Mouse (Mus musculus) testis, adult 2 months (tissue): ENCODE data around the gene Fam228a.

ENCODE experiments used
- CTCF ChIP-seq: fragments of 200-500 bp; IDR thresholded peaks from 2 replicates; pipeline ENCODE4 v1.5.1; 2012; ENCODE audit warnings: low read depth, mild to moderate bottlenecking, inconsistent platforms, low read length, moderate library complexity; ENCODE audit not compliant: control insufficient read depth, insufficient read depth, insufficient replicate concordance
- POLR2A ChIP-seq: fragments of 200-500 bp; IDR thresholded peaks from 2 replicates; pipeline ENCODE4 v1.6.1; 2012; ENCODE audit warnings: low read depth, mild to moderate bottlenecking, inconsistent platforms, low read length, moderate library complexity; ENCODE audit not compliant: control insufficient read depth

DNA sequence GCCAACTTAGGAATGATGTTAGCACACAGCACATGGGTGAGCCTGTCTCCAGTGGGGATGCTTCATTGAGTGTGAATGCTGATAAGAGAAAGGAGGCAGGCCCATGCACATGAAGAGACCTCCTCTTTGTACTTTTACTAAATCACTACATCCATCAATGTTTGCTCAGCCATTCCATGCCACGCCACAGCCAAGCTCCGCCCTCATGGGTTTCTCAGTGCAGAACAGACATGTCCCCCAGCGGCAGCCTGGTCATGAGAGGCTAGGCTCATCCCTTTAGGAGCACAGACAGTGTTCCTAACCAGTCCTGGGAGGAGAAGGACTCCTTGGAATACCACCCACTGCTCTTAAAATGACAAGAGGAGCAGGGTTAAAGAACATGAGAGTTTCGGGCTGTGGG lies 6.6 kb downstream of the Fam228a start:
- TF ChIP-seq CTCF: no peak
- TF ChIP-seq POLR2A: no peak
